Mouse (Mus musculus) kidney, postnatal 0 days (tissue): ENCODE results near the gene Lpcat3. TPM values are rescaled to one million over a fixed set of nuclear protein-coding genes. Genes with fewer than 3 reads are reported as not detected.

Source experiments
- ATAC-seq: fragments of 200-750 bp; cut with Nextera tagmentation; replicated peaks from 2 replicates; pipeline ENCODE4 v1.8.0; 2017; ENCODE audit warnings: low read depth, moderate number of reproducible peaks, moderate TSS enrichment, moderate library complexity; ENCODE audit not compliant: low FRiP score
- DNase-seq: peaks from one replicate; pipeline ENCODE4 v3.0.0-alpha.2; 2016; ENCODE audit warnings: low spot score
- H3K27ac ChIP-seq: fragments of 300-500 bp; sonication (generic); 2 replicates; pipeline ENCODE4 v1.5.1; 2014; ENCODE audit warnings: mild to moderate bottlenecking
- H3K27me3 ChIP-seq: fragments of 300-500 bp; sonication (generic); 2 replicates; pipeline ENCODE4 v1.6.1; 2014; ENCODE audit warnings: low read length, mixed read lengths; ENCODE audit not compliant: insufficient read depth
- H3K36me3 ChIP-seq: fragments of 300-500 bp; sonication (generic); 2 replicates; pipeline ENCODE4 v1.6.1; 2014; ENCODE audit warnings: low read length, mixed read lengths; ENCODE audit not compliant: insufficient read depth
- H3K4me1 ChIP-seq: fragments of 300-500 bp; sonication (generic); replicated peaks from 2 replicates; pipeline ENCODE4 v1.6.1; 2014; ENCODE audit warnings: antibody characterized with exemption, low read length, mixed read lengths; ENCODE audit not compliant: insufficient read depth
- H3K4me2 ChIP-seq: fragments of 300-500 bp; sonication (generic); 2 replicates; pipeline ENCODE4 v1.6.1; 2014; ENCODE audit warnings: mild to moderate bottlenecking, low read length, moderate library complexity, mixed read lengths
- H3K4me3 ChIP-seq: fragments of 300-500 bp; sonication (generic); replicated peaks from 2 replicates; pipeline ENCODE4 v1.5.1; 2014; ENCODE audit warnings: low read depth, low read length
- H3K9ac ChIP-seq: fragments of 300-500 bp; sonication (generic); 2 replicates; pipeline ENCODE4 v1.6.1; 2014; ENCODE audit warnings: low read depth, low read length
- H3K9me3 ChIP-seq: fragments of 300-500 bp; sonication (generic); replicated peaks from 2 replicates; pipeline ENCODE4 v1.6.1; 2016; ENCODE audit warnings: low read length, inconsistent platforms, mixed read lengths
- CTCF ChIP-seq: IDR thresholded peaks from 2 replicates; pipeline ENCODE4 v1.5.1; 2016; ENCODE audit warnings: antibody characterized with exemption, low read depth, mild to moderate bottlenecking, moderate library complexity
- WGBS: fragments of 180-500 bp; shearing (Covaris S2); extraction: QIAGEN DNeasy Blood & Tissue Kit; methylation state at CpG from one replicate; pipeline ENCODE4 v1.1.7; 2014; 5-methylcytosine and 5-hydroxymethylcytosine counted together
- polyA plus RNA-seq: library from polyadenylated mRNA; unstranded; fragments of >200 nt; fragmentation: Nextera tagmentation; extraction: Ambion mirVana; gene quantifications from 2 replicates; pipeline ENCODE4 v1.2.1, GENCODE M21; 2015

Lpcat3 gene
- polyA plus RNA-seq, 1 experiment from 2014 or later = 90.6 TPM

GRCm38 (mm10) chr6:124693243-124693981 lies 30.6 kb downstream of the Lpcat3 start:
- Histone ChIP-seq H3K27ac (peak overlapping the region; percentile 86), H3K27me3 (no peaks in the 10 kb centered on the region), H3K36me3 (peaks cover 7% of the 10 kb centered on the region; the same call in 1 of the 2 replicates), H3K4me3 (no peak overlapping the region), H3K9me3 (no peaks in the 10 kb centered on the region), H3K4me1 (peaks cover 23% of the 10 kb centered on the region), H3K9ac (no peak overlapping the region), H3K4me2 (no peak overlapping the region)
- peak; percentile 77 for ATAC-seq
- peak; percentile 93 for DNase-seq
- WGBS = 27% methylated on average over 15 of the region's 15 CpGs
- no peak for TF ChIP-seq CTCF

- Histone ChIP-seq H3K9me3 (no peaks in the 10 kb centered on the region), H3K4me1 (peaks cover 24% of the 10 kb centered on the region), H3K27ac (peak overlapping the region; percentile 86), H3K4me3 (no peak overlapping the region), H3K4me2 (peak overlapping the region; percentile 7; the same call in 1 of the 2 replicates), H3K36me3 (peaks cover 12% of the 10 kb centered on the region; the same call in 1 of the 2 replicates), H3K9ac (0 out of 2 replicates have a peak overlapping the region, but pooled peaks have one; percentile 40), H3K27me3 (no peaks in the 10 kb centered on the region)
- peak; percentile 64 for DNase-seq
- WGBS = 53% methylated on average over 15 of the region's 15 CpGs
- no peak for TF ChIP-seq CTCF
- ATAC-seq = peak; percentile 72
Measured at GRCm38 (mm10) chr6:124694166-124694955, 31.5 kb downstream of the Lpcat3 start.

- H3K36me3 ChIP-seq = peaks cover 21% of the 10 kb centered on the region; the same call in 1 of the 2 replicates
- WGBS = 87% methylated on average over 7 of the region's 7 CpGs
- no peaks in the 10 kb centered on the region for H3K27me3 ChIP-seq
- peaks cover 33% of the 10 kb centered on the region for H3K4me1 ChIP-seq
- H3K9me3 ChIP-seq = no peaks in the 10 kb centered on the region
- DNase-seq (no peak), ATAC-seq (no peak)
- no peak overlapping the region for H3K4me3 ChIP-seq
- H3K27ac ChIP-seq = no peak overlapping the region
- TF ChIP-seq CTCF = no peak
- no peak overlapping the region for H3K9ac ChIP-seq
- no peak overlapping the region for H3K4me2 ChIP-seq
Measured at GRCm38 (mm10) chr6:124696441-124697150, 33.8 kb downstream of the Lpcat3 start.

GRCm38 (mm10) chr6:124698751-124699150 lies 35.9 kb downstream of the Lpcat3 start:
- no peak for DNase-seq
- Histone ChIP-seq H3K36me3 (peaks cover 37% of the 10 kb centered on the region), H3K4me2 (no peak overlapping the region), H3K4me3 (no peak overlapping the region), H3K27me3 (no peaks in the 10 kb centered on the region), H3K27ac (no peak overlapping the region), H3K4me1 (peaks cover 21% of the 10 kb centered on the region), H3K9ac (no peak overlapping the region), H3K9me3 (no peaks in the 10 kb centered on the region)
- WGBS = 69% methylated on average over 6 of the region's 6 CpGs
- TF ChIP-seq CTCF = no peak
- ATAC-seq = no peak

- ATAC-seq (no peak), DNase-seq (no peak)
- Histone ChIP-seq H3K4me3 (no peak overlapping the region), H3K4me1 (peaks cover 15% of the 10 kb centered on the region; the same call in 1 of the 2 replicates), H3K27me3 (no peaks in the 10 kb centered on the region), H3K36me3 (peaks cover 42% of the 10 kb centered on the region), H3K9me3 (no peaks in the 10 kb centered on the region), H3K27ac (no peak overlapping the region), H3K9ac (no peak overlapping the region), H3K4me2 (no peak overlapping the region)
- 84% methylated on average over 4 of the region's 4 CpGs for WGBS
- TF ChIP-seq CTCF = no peak
Measured at GRCm38 (mm10) chr6:124699366-124699765, 36.5 kb downstream of the Lpcat3 start.
